Mouse (Mus musculus) left cerebral cortex, postnatal 14 days (tissue): ENCODE data around the gene Zcchc2. TPM values are rescaled to one million over a fixed set of nuclear protein-coding genes. Genes with fewer than 3 reads are reported as not detected.
A peak's percentile ranks its signal among the peaks of the same experiment; 100 is the strongest.

ENCODE experiments used
- DNase-seq, 2 experiments: peaks; one replicate each; pipeline ENCODE4 v3.0.0; 2021 to 2022; ENCODE audit warnings: low spot score in 2 of 2, mixed read lengths in 1 of 2
- intact Hi-C: fragments of 180-260 bp; cut with DNase I; formaldehyde crosslinking; loops from one replicate; pipeline ENCODE4 v1.15.1; 2025
- total RNA-seq, 2 experiments: library from RNA; stranded (reverse); gene quantifications; 2 replicates each; pipeline ENCODE4 v1.2.3; 2021

Zcchc2 gene
- total RNA-seq, 2 experiments from 2014 or later: 23.8 to 24.0 TPM

- intact Hi-C loops: no loop called here
These were observed 73.5 kb downstream of the Zcchc2 start for GRCm38 (mm10) chr1:106063591-106064170.

DNA sequence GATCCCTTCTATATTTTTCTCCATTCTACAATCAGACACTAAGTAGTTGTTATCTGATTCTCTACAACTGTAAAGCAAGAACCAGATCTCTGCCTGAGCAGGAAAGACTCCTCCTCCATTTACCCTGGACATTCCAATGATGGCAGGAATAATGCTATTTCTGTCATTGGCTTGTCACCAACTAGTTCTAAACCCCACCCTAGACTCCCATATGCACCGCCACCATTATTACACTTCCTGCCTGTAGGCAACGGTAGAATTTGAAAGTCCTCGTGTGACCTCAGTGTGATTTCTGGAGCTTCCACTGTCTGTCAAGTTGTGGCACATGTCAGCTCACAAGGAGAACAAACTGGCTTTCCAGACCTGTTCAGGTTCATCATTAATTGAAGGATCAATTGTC, 74.1 kb downstream of the Zcchc2 start:
- DNase-seq: no peak
- intact Hi-C loops: no loop called here

More at GRCm38 (mm10) chr1:106063591-106064170, 73.5 kb downstream of the Zcchc2 start:
- DNase-seq: no peak

- intact Hi-C loops: no loop called here
- no peak for DNase-seq
These were observed 74.5 kb downstream of the Zcchc2 start for GRCm38 (mm10) chr1:106064711-106065110.

DNA sequence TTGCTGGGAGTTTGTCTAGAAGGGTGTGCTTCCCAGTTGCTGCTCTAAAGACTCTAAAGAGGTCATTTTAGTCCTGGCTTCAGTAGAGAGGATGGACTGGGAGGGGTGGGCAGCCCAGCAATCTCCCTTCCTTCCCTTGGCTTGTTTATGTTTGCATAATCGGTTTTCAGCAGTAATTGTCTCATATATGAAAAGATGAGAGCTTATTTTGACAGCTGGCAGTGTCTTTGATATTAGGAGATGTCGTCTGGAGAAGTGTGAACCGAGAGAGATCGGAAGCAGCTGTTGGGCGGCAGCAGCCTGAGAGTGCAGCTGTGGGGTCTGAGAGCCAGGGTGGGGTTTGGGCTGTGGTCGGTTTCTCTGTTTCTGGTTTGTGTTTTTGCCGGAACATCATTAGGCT, 75.5 kb downstream of the Zcchc2 start:
- intact Hi-C loops: no loop called here
- DNase-seq: no peak

GRCm38 (mm10) chr1:106067306-106067705, 77.1 kb downstream of the Zcchc2 start:
- DNase-seq: no peak
- intact Hi-C loops: no loop called here

DNA sequence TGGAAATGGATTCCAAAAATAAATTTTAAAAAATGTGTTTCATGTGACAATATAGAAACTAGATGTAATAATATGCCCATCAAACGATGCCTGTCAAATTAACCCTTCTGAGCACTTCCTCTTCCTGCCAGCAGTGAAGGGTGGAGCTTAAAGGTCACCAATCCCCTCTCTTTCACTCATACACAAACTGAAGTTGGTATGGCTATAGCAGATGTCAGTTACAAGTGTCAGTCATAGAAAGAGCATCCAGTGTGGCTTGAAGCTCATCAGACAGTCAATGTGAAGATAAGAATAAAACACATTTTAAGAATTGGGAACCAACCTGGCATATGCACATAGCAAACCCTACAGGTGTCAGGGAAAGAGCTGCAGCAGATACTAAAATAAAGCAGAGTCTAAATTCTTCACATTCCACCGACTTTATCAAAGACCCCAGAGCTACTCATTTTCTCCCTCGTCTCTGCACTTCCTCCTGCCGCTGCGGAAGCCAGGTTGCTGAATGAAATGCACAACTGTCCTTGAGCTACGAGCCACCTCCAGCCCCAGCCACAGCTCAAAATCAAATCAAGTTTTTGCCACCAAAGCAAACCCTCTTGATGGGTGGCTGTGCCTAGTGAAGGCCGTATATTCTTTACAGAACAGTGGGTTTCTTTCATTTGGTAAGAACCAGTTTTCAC, 79.8 kb downstream of the Zcchc2 start:
- no peak for DNase-seq
- intact Hi-C loops: loop anchor here (10.0 kb wide), 1 partner anchor 645 kb away; the partner anchor contains the start of gene Bcl2

- intact Hi-C loops: loop anchor here (1.0 to 10.0 kb wide), 2 partner anchors 324 to 644 kb away; partner anchors contain the start of gene Bcl2
- DNase-seq: no peak
These were observed 80.6 kb downstream of the Zcchc2 start for GRCm38 (mm10) chr1:106070814-106071213.

DNA sequence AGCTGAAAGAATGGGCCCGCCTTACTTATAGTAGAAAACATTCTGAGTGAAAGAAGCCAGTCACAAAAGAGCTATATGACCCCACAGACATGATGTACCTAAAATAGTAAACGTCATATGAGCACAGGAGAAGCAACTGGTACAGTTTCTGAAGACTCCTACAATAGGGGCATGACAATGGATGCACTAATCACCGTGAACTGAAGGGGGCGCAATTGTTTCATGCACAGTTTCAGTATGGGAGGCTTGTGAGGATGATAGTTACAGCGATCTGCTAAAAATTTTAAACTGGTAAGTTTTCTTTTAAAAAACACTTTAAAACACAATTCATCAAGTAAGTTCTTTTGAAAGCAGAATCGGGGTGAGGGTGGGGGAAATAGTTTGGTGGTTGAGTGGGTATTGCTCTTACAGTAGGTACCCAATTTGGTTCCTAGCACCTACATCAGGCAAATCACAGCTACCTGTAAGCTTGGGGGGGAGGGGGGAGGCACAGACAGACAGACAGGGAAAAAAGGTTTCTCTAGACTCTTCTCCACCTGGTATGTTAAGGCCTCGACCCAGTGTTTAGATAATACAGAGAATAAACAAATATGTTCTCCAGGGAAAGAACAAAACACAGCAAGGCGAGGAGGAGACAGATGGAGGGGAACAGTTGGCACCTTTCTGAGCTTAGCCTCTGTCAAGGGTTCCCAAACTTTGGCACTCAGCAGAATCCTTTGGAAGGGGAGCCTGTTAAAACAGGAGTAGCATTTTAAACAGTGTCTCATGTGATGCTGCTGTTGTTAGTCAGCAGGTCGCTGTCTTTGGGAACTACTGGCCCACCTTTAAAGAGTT, 81.2 kb downstream of the Zcchc2 start:
- intact Hi-C loops: loop anchor here (1.0 to 10.0 kb wide), 3 partner anchors 99 to 643 kb away; partner anchors contain the start of genes Bcl2 and Phlpp1
- DNase-seq: peak; percentile 85 to 90

DNA sequence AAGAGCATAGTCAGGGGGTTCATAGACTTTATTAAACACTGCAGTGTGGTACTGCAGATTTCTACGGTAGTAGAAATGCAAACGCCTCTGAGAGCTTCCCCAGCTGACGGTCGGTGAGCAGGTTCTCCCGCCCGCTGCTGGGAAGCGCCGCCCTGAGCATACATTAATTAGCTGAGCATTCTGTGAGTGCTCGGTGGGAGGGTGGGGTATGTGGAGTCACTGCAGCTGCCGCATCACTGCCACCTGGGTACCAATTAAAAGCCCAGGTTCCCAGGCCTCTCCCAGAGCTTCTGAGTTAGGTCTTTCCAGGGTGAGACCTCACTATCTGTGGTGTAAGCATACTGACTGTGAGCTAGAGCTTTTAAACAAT, 81.8 kb downstream of the Zcchc2 start:
- peak in 1 of 2 experiments; percentile 14 for DNase-seq

GRCm38 (mm10) chr1:106073166-106073565, 83.0 kb downstream of the Zcchc2 start:
- intact Hi-C loops: loop anchor here (2.0 to 10.0 kb wide), 2 partner anchors 98 to 642 kb away; partner anchors contain the start of genes Bcl2 and Phlpp1
- no peak for DNase-seq

More for the DNA sequence above, 81.8 kb downstream of the Zcchc2 start:
- intact Hi-C loops: loop anchor here (2.0 to 10.0 kb wide), 2 partner anchors 99 to 643 kb away; partner anchors contain the start of genes Bcl2 and Phlpp1

- intact Hi-C loops: loop anchor here (10.0 kb wide), 1 partner anchor 641 kb away; the partner anchor contains the start of gene Bcl2
- DNase-seq: no peak
These were observed 83.9 kb downstream of the Zcchc2 start for GRCm38 (mm10) chr1:106074141-106074540.

DNA sequence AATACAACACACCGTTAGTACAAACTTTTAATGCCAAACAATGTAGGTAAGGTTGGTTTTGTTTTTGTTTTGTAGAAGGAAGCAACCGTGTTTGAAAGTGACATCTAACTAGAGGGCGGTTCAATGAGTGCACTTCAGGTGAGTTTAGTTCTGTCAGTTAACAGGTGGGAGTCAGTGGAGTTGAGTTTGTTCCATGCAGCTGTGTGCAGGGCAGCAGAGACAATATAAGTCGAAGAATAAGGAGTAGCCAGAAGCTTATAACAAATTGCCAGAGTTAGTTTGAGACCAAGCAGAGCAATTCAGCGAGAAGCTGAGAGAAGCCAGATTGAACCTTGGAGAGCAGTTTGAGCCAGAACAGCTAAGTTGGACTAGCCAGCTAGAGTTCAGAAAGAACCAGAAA, 84.5 kb downstream of the Zcchc2 start:
- DNase-seq: no peak
- intact Hi-C loops: loop anchor here (10.0 kb wide), 1 partner anchor 640 kb away; the partner anchor contains the start of gene Bcl2

GRCm38 (mm10) chr1:106076641-106077040, 86.4 kb downstream of the Zcchc2 start:
- intact Hi-C loops: loop anchor here (10.0 kb wide), 1 partner anchor 638 kb away; the partner anchor contains the start of gene Bcl2
- no peak for DNase-seq

DNA sequence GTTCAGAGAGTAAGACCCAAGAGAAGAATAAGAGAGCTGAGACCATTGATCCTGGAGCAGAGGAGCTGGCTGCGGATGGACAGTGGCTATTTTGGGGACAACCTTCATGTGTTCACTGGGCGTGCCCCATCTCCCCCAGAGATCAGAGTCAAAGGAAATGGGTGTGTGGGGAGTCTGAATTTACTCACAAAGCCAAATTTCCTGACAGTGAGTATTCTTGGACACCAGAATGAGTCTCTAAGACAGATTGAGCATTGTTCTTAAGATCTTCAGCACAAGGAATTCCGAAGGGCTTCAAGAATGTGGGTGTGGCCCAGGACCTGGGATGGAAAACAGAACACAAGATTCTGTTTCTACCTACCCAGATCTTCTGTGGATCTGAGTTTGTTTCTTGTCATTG, 87.0 kb downstream of the Zcchc2 start:
- DNase-seq: no peak
- intact Hi-C loops: loop anchor here (10.0 kb wide), 1 partner anchor 638 kb away; the partner anchor contains the start of gene Bcl2

Other genes starting within 250 kb of the Zcchc2 start
- gene Tnfrsf11a, start 209.7 kb upstream of the Zcchc2 start, total RNA-seq: 1 to 10 TPM; 7.4 to 8.9 TPM
- gene Phlpp1, start 181.3 kb downstream of the Zcchc2 start, total RNA-seq: 10 to 100 TPM; 53.7 to 54.7 TPM